12 mouse cellular contexts compared by ENCODE assay signal in the genomic region with DNA sequence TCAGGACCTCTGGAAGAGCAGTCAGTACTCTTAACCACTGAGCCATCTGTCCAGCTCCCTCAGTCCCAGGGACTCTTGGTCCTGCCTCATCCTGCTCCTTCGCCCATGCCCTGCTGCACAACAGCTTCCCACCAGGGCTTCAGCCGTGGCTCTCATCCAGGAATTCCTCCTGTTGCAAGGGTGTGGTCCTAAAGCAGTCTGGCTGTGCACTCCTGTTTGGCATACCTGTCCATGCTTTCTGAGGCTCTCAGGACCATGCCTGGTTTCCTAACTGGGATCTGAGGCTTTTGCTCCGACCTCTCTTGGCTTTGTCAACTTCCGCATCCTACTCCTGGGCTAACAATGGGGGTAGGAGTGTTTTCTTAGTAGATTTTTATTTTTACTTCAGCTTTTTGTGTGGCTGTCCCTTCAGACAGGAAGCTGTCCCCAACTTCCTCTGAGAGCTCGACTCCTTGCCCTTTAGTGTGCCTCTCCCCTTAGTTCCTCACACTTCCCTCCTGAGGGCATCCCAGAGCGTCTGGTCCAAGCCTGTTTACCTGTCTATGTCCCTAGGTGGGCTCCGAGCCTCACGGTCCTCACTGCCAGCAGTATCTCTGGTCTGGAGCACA. TPM values are rescaled to one million over a fixed set of nuclear protein-coding genes. Genes with fewer than 3 reads are reported as not detected.
A peak's percentile ranks its signal among the peaks of the same experiment; 100 is the strongest.
DNase-seq lines count a peak whose midpoint lies in the region; ATAC-seq and TF ChIP-seq lines count a peak whose summit lies in the region.
"Had no signal": no experiment of that assay in that cellular context is flagged by ENCODE, and none has a peak within 500 bp of the region (broad histone marks: within the 10 kb centered on the region; RNA-seq: fewer than 3 reads in every experiment).

No protein-coding gene starts in this region.

- H3K27ac ChIP-seq in macrophage, result peak overlapping the region; percentile 83
- no peak overlapping the region for H3K27ac ChIP-seq in midbrain, postnatal 0 days (ENCODE audit: low read depth, low read length)
- H3K27ac ChIP-seq: hindbrain, embryonic 15.5 days had no signal

- H3K4me3 ChIP-seq in macrophage (ENCODE audit: inconsistent target), result no peak overlapping the region
- H3K4me3 ChIP-seq in midbrain, postnatal 0 days (ENCODE audit: low read depth, low read length), result no peak overlapping the region
- H3K4me3 ChIP-seq: erythroblast, embryonic 14.5 days; hindbrain, embryonic 15.5 days had no signal

- H3K4me1 ChIP-seq in midbrain, postnatal 0 days (ENCODE audit: insufficient read depth, low read length), result no peaks in the 10 kb centered on the region
- H3K4me1 ChIP-seq: hindbrain, embryonic 15.5 days had no signal

- peak; percentile 43 for DNase-seq in layer of hippocampus, adult 9-11 months
- DNase-seq in layer of hippocampus, adult 8-10 months (ENCODE audit: low spot score in 2 of 2), result no peak
- no peak for DNase-seq in midbrain, postnatal 0 days (ENCODE audit: low spot score)
- DNase-seq in layer of hippocampus, postnatal 25 days (ENCODE audit: extremely low spot score in 1 of 2, low spot score in 1 of 2), result no peak
- DNase-seq: cerebellum, adult 11-12 months; spleen, adult 18-20 months had no signal

- 19% methylated on average over 8 of the region's 8 CpGs for WGBS in macrophage (ENCODE audit: missing documents)
- 85% methylated on average over 8 of the region's 8 CpGs for WGBS in midbrain, postnatal 0 days

- no peaks in the 10 kb centered on the region; the same call in 1 of the 2 replicates for H3K79me2 ChIP-seq in macrophage (ENCODE audit: inconsistent target)

- TF ChIP-seq CTCF in midbrain, postnatal 0 days (IDR thresholded peaks at IDR 0.05), result no peak

- H3K9me3 ChIP-seq in midbrain, postnatal 0 days (ENCODE audit: low read length), result no peaks in the 10 kb centered on the region
- H3K9me3 ChIP-seq: hindbrain, embryonic 15.5 days had no signal

- peak; percentile 92 for ATAC-seq in granulocyte monocyte progenitor cell, adult 5-6 weeks (replicated peaks; ENCODE audit: poor library complexity, severe bottlenecking)
- ATAC-seq in hematopoietic stem cell, adult 5-6 weeks (replicated peaks in 1 of 2; ENCODE audit: insufficient read depth in 1 of 2, low FRiP score in 2 of 2, low TSS enrichment in 1 of 2, low read depth in 1 of 2, poor library complexity in 2 of 2, severe bottlenecking in 2 of 2), result peak; percentile 59 to 80
- ATAC-seq in midbrain, postnatal 0 days (ENCODE audit: low FRiP score), result no peak

- H3K27me3 ChIP-seq in midbrain, postnatal 0 days (ENCODE audit: insufficient read depth, low read length), result no peaks in the 10 kb centered on the region
- H3K27me3 ChIP-seq: hindbrain, embryonic 15.5 days had no signal

- H3K4me2 ChIP-seq in midbrain, postnatal 0 days (ENCODE audit: low read depth, low read length, poor library complexity, severe bottlenecking), result no peak overlapping the region
- H3K4me2 ChIP-seq: hindbrain, embryonic 15.5 days; midbrain, embryonic 11.5 days had no signal

- no peak overlapping the region for H3K9ac ChIP-seq in midbrain, postnatal 0 days (replicated peaks; ENCODE audit: low read length, poor library complexity, severe bottlenecking)
- H3K9ac ChIP-seq: hindbrain, embryonic 15.5 days had no signal

- H3K36me3 ChIP-seq in macrophage (ENCODE audit: inconsistent target), result peaks cover 51% of the 10 kb centered on the region
- H3K36me3 ChIP-seq in midbrain, postnatal 0 days (ENCODE audit: insufficient read depth, low read length), result peaks cover 49% of the 10 kb centered on the region

RNA-seq across cellular contexts. Expression of gene Asxl1, which starts 26.5 kb away (rescaled TPM):
- 10 to 100 TPM; 32.3 to 39.0 (median 34.2) TPM for total RNA-seq in layer of hippocampus, adult 8-10 months (2022)
- 28.1 and 48.1 TPM in 2 replicates for total RNA-seq in granulocyte monocyte progenitor cell, adult 5-6 weeks (2014; fragmentation: Nextera tagmentation)
- 19.9 and 21.2 TPM in 2 replicates for total RNA-seq in granulocyte monocyte progenitor cell, adult 5-6 weeks (2017)
- total RNA-seq in hematopoietic stem cell, adult 5-6 weeks (2017), result 37.1 and 42.8 TPM in 2 replicates
- total RNA-seq in macrophage (2018; cell fraction: chromatin; rRNA removed), result 100 to 1,000 TPM in 1 of 26 experiments, 10 to 100 TPM in 25; 21.8 to 133 (median 65.1) TPM
- 10 to 100 TPM in 23 of 26 experiments, 1 to 10 TPM in 3; 6.6 to 23.9 (median 15.1) TPM for total RNA-seq in macrophage (2018; cell fraction: cytosol; rRNA removed)
- 10 to 100 TPM; 14.0 to 97.8 (median 37.1) TPM for total RNA-seq in macrophage (2018; cell fraction: nucleus; rRNA removed)
- polyA plus RNA-seq in macrophage (2018), result 14.5 to 22.9 TPM (median 17.8 TPM) in 3 replicates
- 29.0 and 32.9 TPM in 2 replicates for total RNA-seq in midbrain, postnatal 0 days (2014; rRNA removed)
- 10.7 and 13.4 TPM in 2 replicates for polyA plus RNA-seq in midbrain, postnatal 0 days (2015; fragmentation: Nextera tagmentation; extraction: Ambion mirVana)
- 10 to 100 TPM; 31.6 to 34.0 TPM for total RNA-seq in layer of hippocampus, postnatal 25 days (2021)

RNA-seq across cellular contexts. Expression of gene Kif3b, which starts 27.9 kb away (rescaled TPM):
- total RNA-seq in layer of hippocampus, adult 8-10 months (2022), result 10 to 100 TPM; 46.6 to 58.4 (median 52.2) TPM
- 6.9 and 7.7 TPM in 2 replicates for total RNA-seq in granulocyte monocyte progenitor cell, adult 5-6 weeks (2014; fragmentation: Nextera tagmentation)
- 9.1 and 11.3 TPM in 2 replicates for total RNA-seq in granulocyte monocyte progenitor cell, adult 5-6 weeks (2017)
- 13.2 and 21.6 TPM in 2 replicates for total RNA-seq in hematopoietic stem cell, adult 5-6 weeks (2017)
- total RNA-seq in macrophage (2018; cell fraction: chromatin; rRNA removed), result 10 to 100 TPM; 10.8 to 64.8 (median 42.6) TPM
- 10 to 100 TPM; 23.8 to 62.1 (median 37.7) TPM for total RNA-seq in macrophage (2018; cell fraction: cytosol; rRNA removed)
- 10 to 100 TPM; 15.8 to 88.5 (median 44.9) TPM for total RNA-seq in macrophage (2018; cell fraction: nucleus; rRNA removed)
- 28.0 to 32.8 TPM (median 28.4 TPM) in 3 replicates for polyA plus RNA-seq in macrophage (2018)
- total RNA-seq in midbrain, postnatal 0 days (2014; rRNA removed), result 49.5 and 57.3 TPM in 2 replicates
- 19.9 and 20.6 TPM in 2 replicates for polyA plus RNA-seq in midbrain, postnatal 0 days (2015; fragmentation: Nextera tagmentation; extraction: Ambion mirVana)
- total RNA-seq in layer of hippocampus, postnatal 25 days (2021), result 10 to 100 TPM; 55.1 to 56.1 TPM
